Mouse (Mus musculus): ENCODE data around the gene Grxcr1. TPM values are rescaled to one million over a fixed set of nuclear protein-coding genes. Genes with fewer than 3 reads are reported as not detected.

The Grxcr1 gene
- polyA plus RNA-seq, 1 experiment from 2014 or later, result not detected

DNA sequence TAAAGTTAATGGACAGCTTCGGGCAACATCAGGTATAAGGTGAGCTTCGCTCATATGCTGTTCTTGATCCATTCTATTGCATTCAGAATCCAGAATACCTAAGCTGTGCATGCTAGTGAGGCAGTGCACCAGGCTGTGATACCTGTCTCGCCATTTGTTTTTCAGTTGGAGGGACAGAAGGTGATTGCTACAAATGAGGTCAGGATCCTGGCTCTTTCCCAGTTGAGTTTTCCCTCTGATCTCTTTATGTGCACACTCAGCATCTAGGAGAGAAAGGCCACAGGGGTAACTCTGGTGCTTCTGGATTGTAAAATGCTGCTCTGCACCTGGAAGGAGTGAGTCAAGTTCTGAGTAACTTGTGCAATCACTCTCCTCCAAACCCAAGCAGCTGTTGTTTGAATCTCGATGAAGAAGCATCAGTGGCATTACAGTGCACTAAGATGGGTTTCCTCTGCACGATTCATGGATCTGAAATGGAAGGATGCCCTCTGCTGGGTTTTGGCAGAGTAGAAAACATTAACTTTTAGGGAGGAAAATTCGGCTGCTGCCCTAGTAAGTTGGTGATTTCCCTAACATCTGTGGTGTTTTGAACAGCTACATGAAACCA is 80.9 kb downstream of the Grxcr1 start:
- ATAC-seq (replicated peaks; ENCODE audit: low FRiP score) (no peak), DNase-seq (ENCODE audit: low spot score) (no peak)
- H3K4me3 ChIP-seq (ENCODE audit: low read depth, low read length), result no peak overlapping the region
- H3K27ac ChIP-seq (ENCODE audit: low read depth, low read length), result no peak overlapping the region
- no peaks in the 10 kb centered on the region for H3K36me3 ChIP-seq (ENCODE audit: control insufficient read depth, insufficient read depth, low read length)
- 72% methylated on average over 6 of the region's 6 CpGs for WGBS
- no peaks in the 10 kb centered on the region for H3K27me3 ChIP-seq (ENCODE audit: control insufficient read depth, insufficient read depth, low read length)
- H3K9ac ChIP-seq (ENCODE audit: low read length), result no peak overlapping the region
- H3K4me2 ChIP-seq (ENCODE audit: low read depth, low read length, severe bottlenecking), result no peak overlapping the region
- H3K4me1 ChIP-seq (replicated peaks; ENCODE audit: control insufficient read depth, insufficient read depth, low read length), result no peaks in the 10 kb centered on the region
- no peaks in the 10 kb centered on the region for H3K9me3 ChIP-seq (ENCODE audit: control insufficient read depth, low read length)

- ATAC-seq (replicated peaks; ENCODE audit: low FRiP score) (no peak), DNase-seq (ENCODE audit: low spot score) (no peak)
- 54% methylated on average over 2 of the region's 2 CpGs for WGBS
- no peaks in the 10 kb centered on the region for H3K9me3 ChIP-seq (ENCODE audit: control insufficient read depth, low read length)
- H3K27me3 ChIP-seq (ENCODE audit: control insufficient read depth, insufficient read depth, low read length), result no peaks in the 10 kb centered on the region
- H3K4me1 ChIP-seq (replicated peaks; ENCODE audit: control insufficient read depth, insufficient read depth, low read length), result no peaks in the 10 kb centered on the region
- H3K4me2 ChIP-seq (ENCODE audit: low read depth, low read length, severe bottlenecking), result no peak overlapping the region
- no peak overlapping the region for H3K4me3 ChIP-seq (ENCODE audit: low read depth, low read length)
- no peak overlapping the region for H3K27ac ChIP-seq (ENCODE audit: low read depth, low read length)
- no peak overlapping the region for H3K9ac ChIP-seq (ENCODE audit: low read length)
- no peaks in the 10 kb centered on the region for H3K36me3 ChIP-seq (ENCODE audit: control insufficient read depth, insufficient read depth, low read length)
These were observed 89.2 kb downstream of the Grxcr1 start for GRCm38 (mm10) chr5:68120880-68121279.

DNA sequence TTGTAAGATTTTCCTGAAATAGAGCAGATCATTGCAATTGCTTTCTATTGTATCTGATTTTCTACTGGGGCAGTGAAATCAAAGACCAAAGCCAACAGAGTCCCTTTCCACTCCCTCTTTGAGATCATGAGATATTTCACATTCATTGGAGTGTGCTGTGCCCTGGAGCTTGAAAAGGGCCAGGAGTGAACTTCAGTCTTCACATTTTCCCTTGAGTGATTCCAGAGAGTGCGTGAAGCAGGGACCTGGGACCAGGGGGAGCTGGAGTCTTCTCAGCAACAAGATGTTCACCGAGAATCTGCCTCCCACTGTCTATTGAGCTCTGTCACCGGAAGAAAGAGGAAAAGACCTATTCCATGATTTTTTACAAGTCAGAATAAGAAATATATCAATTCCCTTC is 91.2 kb downstream of the Grxcr1 start:
- Histone ChIP-seq H3K9me3 (ENCODE audit: control insufficient read depth, low read length) (no peaks in the 10 kb centered on the region), H3K4me3 (ENCODE audit: low read depth, low read length) (no peak overlapping the region), H3K4me1 (replicated peaks; ENCODE audit: control insufficient read depth, insufficient read depth, low read length) (no peaks in the 10 kb centered on the region), H3K9ac (ENCODE audit: low read length) (no peak overlapping the region), H3K36me3 (ENCODE audit: control insufficient read depth, insufficient read depth, low read length) (no peaks in the 10 kb centered on the region), H3K27me3 (ENCODE audit: control insufficient read depth, insufficient read depth, low read length) (no peaks in the 10 kb centered on the region), H3K27ac (ENCODE audit: low read depth, low read length) (no peak overlapping the region), H3K4me2 (ENCODE audit: low read depth, low read length, severe bottlenecking) (no peak overlapping the region)
- DNase-seq (ENCODE audit: low spot score) (no peak), ATAC-seq (replicated peaks; ENCODE audit: low FRiP score) (no peak)
- 84% methylated on average over 3 of the region's 3 CpGs for WGBS

DNA sequence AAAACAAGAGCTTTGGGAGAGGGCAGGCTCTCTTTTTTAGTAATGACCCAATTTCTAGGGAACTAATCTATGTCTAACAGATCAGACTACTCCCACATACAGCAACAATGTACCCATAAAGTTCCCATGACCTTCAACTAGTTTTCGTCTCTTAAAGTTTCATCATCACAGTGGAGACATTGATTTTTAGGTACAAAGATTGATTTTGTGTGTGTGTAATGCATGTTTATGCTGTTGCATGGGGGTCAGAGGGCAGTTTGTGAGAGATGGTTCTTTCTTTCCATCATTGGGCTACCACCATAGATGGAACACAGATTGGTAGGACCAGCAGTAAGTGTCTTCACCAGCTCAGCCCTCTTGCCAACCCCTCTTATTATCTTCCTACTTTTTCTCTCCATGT is 93.8 kb downstream of the Grxcr1 start:
- Histone ChIP-seq H3K9me3 (ENCODE audit: control insufficient read depth, low read length) (no peaks in the 10 kb centered on the region), H3K4me3 (ENCODE audit: low read depth, low read length) (no peak overlapping the region), H3K27me3 (ENCODE audit: control insufficient read depth, insufficient read depth, low read length) (no peaks in the 10 kb centered on the region), H3K4me2 (ENCODE audit: low read depth, low read length, severe bottlenecking) (no peak overlapping the region), H3K36me3 (ENCODE audit: control insufficient read depth, insufficient read depth, low read length) (no peaks in the 10 kb centered on the region), H3K9ac (ENCODE audit: low read length) (no peak overlapping the region), H3K4me1 (replicated peaks; ENCODE audit: control insufficient read depth, insufficient read depth, low read length) (no peaks in the 10 kb centered on the region), H3K27ac (ENCODE audit: low read depth, low read length) (no peak overlapping the region)
- WGBS, result 92% methylated on average over 1 of the region's 1 CpGs
- no peak for DNase-seq (ENCODE audit: low spot score)
- no peak for ATAC-seq (replicated peaks; ENCODE audit: low FRiP score)

DNA sequence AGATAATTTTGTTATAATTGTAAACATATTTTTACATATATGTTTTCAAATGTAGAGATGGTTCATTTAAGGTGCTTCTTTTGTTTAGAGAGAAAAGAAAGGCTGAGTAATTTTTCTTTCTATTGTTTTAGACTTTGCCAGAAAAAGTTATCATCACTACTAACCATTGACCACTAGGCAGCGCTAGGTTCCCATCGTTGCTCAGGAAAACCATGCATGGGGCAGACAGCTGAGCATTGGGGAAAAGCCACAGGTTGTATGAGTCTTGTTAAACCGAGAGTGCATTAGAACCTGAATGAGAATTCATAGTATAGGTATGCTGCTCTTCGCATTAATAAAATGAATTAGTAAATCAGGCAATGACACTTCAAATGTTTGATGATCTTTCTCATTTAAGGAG is 96.8 kb downstream of the Grxcr1 start:
- Histone ChIP-seq H3K27me3 (ENCODE audit: control insufficient read depth, insufficient read depth, low read length) (no peaks in the 10 kb centered on the region), H3K4me1 (replicated peaks; ENCODE audit: control insufficient read depth, insufficient read depth, low read length) (no peaks in the 10 kb centered on the region), H3K4me2 (ENCODE audit: low read depth, low read length, severe bottlenecking) (no peak overlapping the region), H3K27ac (ENCODE audit: low read depth, low read length) (no peak overlapping the region), H3K9ac (ENCODE audit: low read length) (no peak overlapping the region), H3K9me3 (ENCODE audit: control insufficient read depth, low read length) (no peaks in the 10 kb centered on the region), H3K36me3 (ENCODE audit: control insufficient read depth, insufficient read depth, low read length) (no peaks in the 10 kb centered on the region), H3K4me3 (ENCODE audit: low read depth, low read length) (no peak overlapping the region)
- WGBS, result 12% methylated on average over 4 of the region's 4 CpGs
- peak; percentile 50 for DNase-seq (ENCODE audit: low spot score)
- peak; percentile 60; the same call in 1 of the 2 replicates for ATAC-seq (replicated peaks; ENCODE audit: low FRiP score)

GRCm38 (mm10) chr5:68128821-68129608 is 97.4 kb downstream of the Grxcr1 start:
- H3K4me2 ChIP-seq (ENCODE audit: low read depth, low read length, severe bottlenecking), result no peak overlapping the region
- 81% methylated on average over 3 of the region's 3 CpGs for WGBS
- ATAC-seq (replicated peaks; ENCODE audit: low FRiP score) (no peak), DNase-seq (ENCODE audit: low spot score) (no peak)
- no peak overlapping the region for H3K4me3 ChIP-seq (ENCODE audit: low read depth, low read length)
- H3K36me3 ChIP-seq (ENCODE audit: control insufficient read depth, insufficient read depth, low read length), result no peaks in the 10 kb centered on the region
- no peaks in the 10 kb centered on the region for H3K4me1 ChIP-seq (replicated peaks; ENCODE audit: control insufficient read depth, insufficient read depth, low read length)
- no peak overlapping the region for H3K9ac ChIP-seq (ENCODE audit: low read length)
- H3K27me3 ChIP-seq (ENCODE audit: control insufficient read depth, insufficient read depth, low read length), result no peaks in the 10 kb centered on the region
- no peaks in the 10 kb centered on the region for H3K9me3 ChIP-seq (ENCODE audit: control insufficient read depth, low read length)
- H3K27ac ChIP-seq (ENCODE audit: low read depth, low read length), result no peak overlapping the region

- Histone ChIP-seq H3K27me3 (ENCODE audit: control insufficient read depth, insufficient read depth, low read length) (no peaks in the 10 kb centered on the region), H3K9me3 (ENCODE audit: control insufficient read depth, low read length) (no peaks in the 10 kb centered on the region), H3K4me2 (ENCODE audit: low read depth, low read length, severe bottlenecking) (no peak overlapping the region), H3K4me3 (ENCODE audit: low read depth, low read length) (no peak overlapping the region), H3K9ac (ENCODE audit: low read length) (no peak overlapping the region), H3K4me1 (replicated peaks; ENCODE audit: control insufficient read depth, insufficient read depth, low read length) (no peaks in the 10 kb centered on the region), H3K36me3 (ENCODE audit: control insufficient read depth, insufficient read depth, low read length) (no peaks in the 10 kb centered on the region), H3K27ac (ENCODE audit: low read depth, low read length) (no peak overlapping the region)
- ATAC-seq (replicated peaks; ENCODE audit: low FRiP score) (peak; percentile 69; the same call in 1 of the 2 replicates), DNase-seq (ENCODE audit: low spot score) (no peak)
- 64% methylated on average over 1 of the region's 1 CpGs for WGBS
These were observed 115.2 kb downstream of the Grxcr1 start for GRCm38 (mm10) chr5:68146818-68147217.

GRCm38 (mm10) chr5:68149946-68150345 is 118.3 kb downstream of the Grxcr1 start:
- Histone ChIP-seq H3K27ac (ENCODE audit: low read depth, low read length) (no peak overlapping the region), H3K9me3 (ENCODE audit: control insufficient read depth, low read length) (no peaks in the 10 kb centered on the region), H3K9ac (ENCODE audit: low read length) (no peak overlapping the region), H3K4me1 (replicated peaks; ENCODE audit: control insufficient read depth, insufficient read depth, low read length) (no peaks in the 10 kb centered on the region), H3K4me3 (ENCODE audit: low read depth, low read length) (no peak overlapping the region), H3K27me3 (ENCODE audit: control insufficient read depth, insufficient read depth, low read length) (no peaks in the 10 kb centered on the region), H3K36me3 (ENCODE audit: control insufficient read depth, insufficient read depth, low read length) (no peaks in the 10 kb centered on the region), H3K4me2 (ENCODE audit: low read depth, low read length, severe bottlenecking) (no peak overlapping the region)
- DNase-seq (ENCODE audit: low spot score), result no peak
- no peak for ATAC-seq (replicated peaks; ENCODE audit: low FRiP score)
- WGBS, result 73% methylated on average over 3 of the region's 3 CpGs
